Mouse (Mus musculus): ENCODE results near the gene Ccdc127.
A peak's percentile ranks its signal among the peaks of the same experiment; 100 is the strongest.

The Ccdc127 gene

GRCm38 (mm10) chr13:74390371-74390990 is 40.4 kb downstream of the Ccdc127 start, which contains the start of gene Zfp72:
Gene Zfp72 (minus strand): TSS chr13:74390836.
- DNase-seq (ENCODE audit: low spot score in 2 of 2) = peak; percentile 69 to 78

GRCm38 (mm10) chr13:74391156-74391555 is 41.0 kb downstream of the Ccdc127 start:
- DNase-seq (ENCODE audit: low spot score in 2 of 2) = no peak

- DNase-seq (ENCODE audit: low spot score in 2 of 2) = no peak
These were observed 49.3 kb downstream of the Ccdc127 start, which contains the start of gene Ftl1-ps1 for GRCm38 (mm10) chr13:74399298-74399839. Gene Ftl1-ps1 (plus strand): TSS chr13:74399694.

All from urinary bladder, postnatal 36 days (tissue).